ENCODE assay signal across 9 mouse cellular contexts in the genomic region with DNA sequence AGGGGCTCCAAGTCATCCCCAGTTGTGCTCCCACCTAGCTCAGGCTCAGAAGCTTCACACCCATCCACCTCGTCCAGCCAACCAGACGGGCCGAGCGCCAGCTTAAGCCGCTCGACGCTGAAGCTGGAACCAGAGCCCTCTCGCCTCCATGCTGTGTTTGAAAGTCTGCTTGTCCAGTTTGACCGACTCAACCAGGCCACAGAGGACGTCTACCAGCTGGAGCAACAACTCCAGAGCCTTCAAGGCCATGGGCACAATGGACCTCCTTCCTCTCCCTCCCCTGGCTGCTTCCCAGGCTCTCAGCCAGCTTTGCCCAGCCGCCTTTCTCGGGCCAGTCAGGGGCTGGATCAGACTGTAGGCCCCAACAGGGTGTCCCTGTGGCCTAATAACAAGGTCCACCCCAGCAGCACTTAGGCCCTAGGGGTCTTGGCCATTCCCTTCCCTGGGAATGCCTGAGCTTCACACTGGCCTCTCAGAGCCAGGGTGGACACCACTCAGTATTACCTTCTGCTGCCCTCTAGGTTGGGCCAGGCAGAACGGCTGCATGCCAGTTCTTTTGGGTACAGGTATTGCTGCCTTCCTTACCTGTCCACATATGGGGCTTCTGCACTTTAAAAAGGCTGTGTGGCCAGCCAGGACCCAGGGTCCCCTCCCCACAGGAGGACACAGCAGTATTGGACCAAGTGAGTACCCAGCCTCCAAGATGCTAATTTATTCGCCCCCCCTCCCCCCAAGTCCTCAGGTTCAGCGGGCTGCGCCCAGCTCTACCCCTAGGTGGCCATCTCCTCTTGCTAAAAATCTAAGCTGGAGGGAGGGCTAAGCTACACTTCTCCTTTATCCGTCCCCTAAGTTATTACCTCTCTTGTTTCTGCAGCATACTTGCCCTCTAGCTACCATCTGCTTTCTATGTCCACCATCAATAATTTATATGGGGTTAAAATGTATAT. TPM values are rescaled to one million over a fixed set of nuclear protein-coding genes. Genes with fewer than 3 reads are reported as not detected.
DNase-seq lines count a peak whose midpoint lies in the region; ATAC-seq and TF ChIP-seq lines count a peak whose summit lies in the region.
"Had no signal": no experiment of that assay in that cellular context is flagged by ENCODE, and none has a peak within 500 bp of the region (broad histone marks: within the 10 kb centered on the region; RNA-seq: fewer than 3 reads in every experiment).

No protein-coding gene starts in this region.

- no peaks in the 10 kb centered on the region for H3K9me3 ChIP-seq in forebrain, postnatal 0 days (ENCODE audit: low read length)
- no peaks in the 10 kb centered on the region for H3K9me3 ChIP-seq in forebrain, embryonic 15.5 days
- no peaks in the 10 kb centered on the region for H3K9me3 ChIP-seq in heart, embryonic 11.5 days (replicated peaks; ENCODE audit: control insufficient read depth, low read length)

- H3K27ac ChIP-seq in forebrain, postnatal 0 days (ENCODE audit: low read depth, low read length), result no peak overlapping the region
- H3K27ac ChIP-seq in forebrain, embryonic 15.5 days (replicated peaks), result no peak overlapping the region
- no peak overlapping the region for H3K27ac ChIP-seq in heart, embryonic 11.5 days (ENCODE audit: low read depth, low read length)

- intact Hi-C loops in gastrocnemius, postnatal 36 days (cut with DNase I), result no loop called here

- ATAC-seq in forebrain, postnatal 0 days, result peak; percentile 38; the same call in 1 of the 2 replicates
- no peak for ATAC-seq in forebrain, embryonic 15.5 days (replicated peaks)
- ATAC-seq in heart, embryonic 11.5 days (replicated peaks; ENCODE audit: insufficient number of reproducible peaks, low FRiP score, low TSS enrichment), result no peak

- H3K27me3 ChIP-seq in forebrain, postnatal 0 days (ENCODE audit: insufficient read depth, low read length), result no peaks in the 10 kb centered on the region
- no peaks in the 10 kb centered on the region for H3K27me3 ChIP-seq in forebrain, embryonic 15.5 days
- no peaks in the 10 kb centered on the region for H3K27me3 ChIP-seq in heart, embryonic 11.5 days (ENCODE audit: control insufficient read depth, insufficient read depth, low read length)

- DNase-seq in forebrain, postnatal 0 days, result peak; percentile 14
- DNase-seq in lung, postnatal 10 days, result peak; percentile 50
- no peak for DNase-seq in lung, postnatal 25 days (ENCODE audit: low spot score)
- peak; percentile 63 for DNase-seq in cerebellum, adult 11 months
- DNase-seq in mesoderm, embryonic 11.5 days (ENCODE audit: low read depth, low spot score), result peak; percentile 22
- no peak for DNase-seq in gastrocnemius, postnatal 36 days
- DNase-seq: thymus, postnatal 25 days had no signal

- no peaks in the 10 kb centered on the region for H3K4me1 ChIP-seq in forebrain, postnatal 0 days (ENCODE audit: insufficient read depth)
- H3K4me1 ChIP-seq in forebrain, embryonic 15.5 days, result no peaks in the 10 kb centered on the region
- no peaks in the 10 kb centered on the region for H3K4me1 ChIP-seq in heart, embryonic 11.5 days (ENCODE audit: control insufficient read depth, insufficient read depth, low read length)

- H3K4me2 ChIP-seq in forebrain, postnatal 0 days (ENCODE audit: low read depth), result no peak overlapping the region
- no peak overlapping the region for H3K4me2 ChIP-seq in forebrain, embryonic 15.5 days (replicated peaks)
- H3K4me2 ChIP-seq in heart, embryonic 11.5 days, result no peak overlapping the region

- peaks cover 99% of the 10 kb centered on the region for H3K36me3 ChIP-seq in forebrain, postnatal 0 days (ENCODE audit: insufficient read depth)
- peaks cover 94% of the 10 kb centered on the region for H3K36me3 ChIP-seq in forebrain, embryonic 15.5 days
- peaks cover 64% of the 10 kb centered on the region for H3K36me3 ChIP-seq in heart, embryonic 11.5 days (ENCODE audit: control insufficient read depth, insufficient read depth, low read length)

- 69% methylated on average over 17 of the region's 17 CpGs for WGBS in forebrain, postnatal 0 days
- WGBS in forebrain, embryonic 15.5 days, result 72% methylated on average over 17 of the region's 17 CpGs
- 82% methylated on average over 17 of the region's 17 CpGs for WGBS in heart, embryonic 11.5 days (ENCODE audit: insufficient replicate concordance)

- peak; percentile 45 for TF ChIP-seq CTCF in forebrain, postnatal 0 days (IDR thresholded peaks at IDR 0.05; ENCODE audit: low read depth)

- no peak overlapping the region for H3K4me3 ChIP-seq in forebrain, postnatal 0 days (ENCODE audit: low read depth, low read length)
- H3K4me3 ChIP-seq in forebrain, embryonic 15.5 days, result no peak overlapping the region
- no peak overlapping the region for H3K4me3 ChIP-seq in heart, embryonic 11.5 days (ENCODE audit: low read depth, low read length)

- H3K9ac ChIP-seq in forebrain, postnatal 0 days, result no peak overlapping the region
- H3K9ac ChIP-seq in forebrain, embryonic 15.5 days (replicated peaks), result no peak overlapping the region
- no peak overlapping the region for H3K9ac ChIP-seq in heart, embryonic 11.5 days (ENCODE audit: low read depth, low read length)

RNA-seq across cellular contexts. Expression of a gene that starts 37.0 kb away (rescaled TPM):
- 81.2 and 92.6 TPM in 2 replicates for total RNA-seq in forebrain, postnatal 0 days (2014; rRNA removed)
- 44.2 and 56.2 TPM in 2 replicates for polyA plus RNA-seq in forebrain, postnatal 0 days (2015; fragmentation: Nextera tagmentation; extraction: Ambion mirVana)
- 68.7 and 75.6 TPM in 2 replicates for polyA plus RNA-seq in forebrain, embryonic 15.5 days (2015; fragmentation: Nextera tagmentation; extraction: Ambion mirVana)
- 10 to 100 TPM; 74.9 to 76.8 TPM for total RNA-seq in gastrocnemius, postnatal 36 days (2021)
- 46.7 and 50.6 TPM in 2 replicates for polyA plus RNA-seq in heart, embryonic 11.5 days (2014; fragmentation: Nextera tagmentation; extraction: Ambion mirVana)

RNA-seq across cellular contexts. Expression of a gene that starts 37.1 kb away (rescaled TPM):
- 10.1 and 10.2 TPM in 2 replicates for total RNA-seq in forebrain, postnatal 0 days (2014; rRNA removed)
- 8.6 and 9.8 TPM in 2 replicates for polyA plus RNA-seq in forebrain, postnatal 0 days (2015; fragmentation: Nextera tagmentation; extraction: Ambion mirVana)
- polyA plus RNA-seq in forebrain, embryonic 15.5 days (2015; fragmentation: Nextera tagmentation; extraction: Ambion mirVana), result 12.5 and 12.7 TPM in 2 replicates
- 1 to 10 TPM; 2.3 TPM for total RNA-seq in gastrocnemius, postnatal 36 days (2021)
- polyA plus RNA-seq in heart, embryonic 11.5 days (2014; fragmentation: Nextera tagmentation; extraction: Ambion mirVana), result 9.1 and 9.8 TPM in 2 replicates

RNA-seq across cellular contexts. Expression of a gene that starts 45.8 kb away (rescaled TPM):
- total RNA-seq in forebrain, postnatal 0 days (2014; rRNA removed), result 48.9 and 58.8 TPM in 2 replicates
- 4.9 and 8.9 TPM in 2 replicates for polyA plus RNA-seq in forebrain, postnatal 0 days (2015; fragmentation: Nextera tagmentation; extraction: Ambion mirVana)
- 17.1 and 22.9 TPM in 2 replicates for polyA plus RNA-seq in forebrain, embryonic 15.5 days (2015; fragmentation: Nextera tagmentation; extraction: Ambion mirVana)
- total RNA-seq in gastrocnemius, postnatal 36 days (2021), result 10 to 100 TPM; 19.8 to 20.3 TPM
- 8.9 and 9.2 TPM in 2 replicates for polyA plus RNA-seq in heart, embryonic 11.5 days (2014; fragmentation: Nextera tagmentation; extraction: Ambion mirVana)

RNA-seq across cellular contexts. Expression of a gene that starts 54.7 kb away (rescaled TPM):
- 43.5 and 54.5 TPM in 2 replicates for total RNA-seq in forebrain, postnatal 0 days (2014; rRNA removed)
- 42.0 and 48.3 TPM in 2 replicates for polyA plus RNA-seq in forebrain, postnatal 0 days (2015; fragmentation: Nextera tagmentation; extraction: Ambion mirVana)
- polyA plus RNA-seq in forebrain, embryonic 15.5 days (2015; fragmentation: Nextera tagmentation; extraction: Ambion mirVana), result 26.7 and 27.6 TPM in 2 replicates
- total RNA-seq in gastrocnemius, postnatal 36 days (2021), result 10 to 100 TPM; 27.1 to 36.9 TPM
- 52.7 and 58.0 TPM in 2 replicates for polyA plus RNA-seq in heart, embryonic 11.5 days (2014; fragmentation: Nextera tagmentation; extraction: Ambion mirVana)

Comparison
In these comparisons a context has a peak if more than half of its experiments do, and no peak if none do; other contexts are left out.
1. DNase-seq: peak in forebrain, postnatal 0 days (single experiment), lung, postnatal 10 days (single experiment), cerebellum, adult 11 months (single experiment) and mesoderm, embryonic 11.5 days (single experiment); none in lung, postnatal 25 days (single experiment) and gastrocnemius, postnatal 36 days (0 of 2).